Mouse (Mus musculus) neural tube, embryonic 11.5 days (tissue): ENCODE measurements around the gene Gm15517. TPM values are rescaled to one million over a fixed set of nuclear protein-coding genes. Genes with fewer than 3 reads are reported as not detected.
"Not testable (repeated sequence)": the region's sequence is repeated elsewhere in the genome, so short reads cannot be mapped to it uniquely, and the experiment has no call there.

Experiments
- ATAC-seq: fragments of 200-750 bp; cut with Nextera tagmentation; 2 replicates; pipeline ENCODE4 v1.8.0; 2017; ENCODE audit warnings: moderate number of reproducible peaks, mild to moderate bottlenecking, moderate TSS enrichment, moderate library complexity; ENCODE audit not compliant: insufficient read depth, low FRiP score, low TSS enrichment
- DNase-seq: peaks from one replicate; pipeline ENCODE4 v3.0.0-alpha.2; 2015; ENCODE audit warnings: low spot score
- H3K27ac ChIP-seq: fragments of 300-500 bp; sonication (generic); 2 replicates; pipeline ENCODE4 v1.5.1; 2014; ENCODE audit warnings: low read depth, mild to moderate bottlenecking, low read length
- H3K27me3 ChIP-seq: fragments of 300-500 bp; sonication (generic); 2 replicates; pipeline ENCODE4 v1.6.1; 2014; ENCODE audit warnings: mild to moderate bottlenecking, low read length, mixed read lengths; ENCODE audit not compliant: control insufficient read depth, insufficient read depth
- H3K36me3 ChIP-seq: fragments of 300-500 bp; sonication (generic); 2 replicates; pipeline ENCODE4 v1.6.1; 2014; ENCODE audit warnings: mild to moderate bottlenecking, low read length, moderate library complexity, mixed read lengths; ENCODE audit not compliant: control insufficient read depth, insufficient read depth
- H3K4me1 ChIP-seq: fragments of 300-500 bp; sonication (generic); 2 replicates; pipeline ENCODE4 v1.6.1; 2014; ENCODE audit warnings: low read length, mixed read lengths; ENCODE audit not compliant: control insufficient read depth, insufficient read depth
- H3K4me2 ChIP-seq: fragments of 300-500 bp; sonication (generic); 2 replicates; pipeline ENCODE4 v1.6.1; 2014; ENCODE audit warnings: low read depth, mild to moderate bottlenecking, moderate library complexity
- H3K4me3 ChIP-seq: fragments of 300-500 bp; sonication (generic); 2 replicates; pipeline ENCODE4 v1.5.1; 2014; ENCODE audit warnings: low read depth, low read length
- H3K9ac ChIP-seq: fragments of 300-500 bp; sonication (generic); 2 replicates; pipeline ENCODE4 v1.6.1; 2014; ENCODE audit warnings: mild to moderate bottlenecking, low read length
- H3K9me3 ChIP-seq: fragments of 300-500 bp; sonication (generic); 2 replicates; pipeline ENCODE4 v1.6.1; 2016; ENCODE audit warnings: low read length; ENCODE audit not compliant: control insufficient read depth
- WGBS: fragments of 180-500 bp; shearing (Covaris S2); extraction: QIAGEN DNeasy Blood & Tissue Kit; methylation state at CpG from one replicate; pipeline ENCODE4 v1.1.7; 2014; 5-methylcytosine and 5-hydroxymethylcytosine counted together
- polyA plus RNA-seq: library from polyadenylated mRNA; unstranded; fragments of >200 nt; fragmentation: Nextera tagmentation; extraction: Ambion mirVana; gene quantifications from 2 replicates; pipeline ENCODE4 v1.2.1, GENCODE M21; 2014

Gm15517 gene
- polyA plus RNA-seq, 1 experiment from 2014 or later: not detected

GRCm38 (mm10) chr7:44275546-44275945 lies 14.3 kb downstream of the Gm15517 start:
- no peaks in the 10 kb centered on the region for H3K4me1 ChIP-seq
- 79% methylated on average over 3 of the region's 3 CpGs for WGBS
- no peaks in the 10 kb centered on the region for H3K27me3 ChIP-seq
- DNase-seq (no peak), ATAC-seq (no peak)
- no peak overlapping the region for H3K4me2 ChIP-seq
- no peaks in the 10 kb centered on the region for H3K36me3 ChIP-seq
- H3K4me3 ChIP-seq: no peak overlapping the region
- no peaks in the 10 kb centered on the region for H3K9me3 ChIP-seq
- no peak overlapping the region for H3K27ac ChIP-seq
- H3K9ac ChIP-seq: no peak overlapping the region

- Histone ChIP-seq H3K4me1 (no peaks in the 10 kb centered on the region), H3K9me3 (no peaks in the 10 kb centered on the region), H3K27me3 (no peaks in the 10 kb centered on the region), H3K4me2 (no peak overlapping the region), H3K9ac (no peak overlapping the region), H3K27ac (no peak overlapping the region), H3K36me3 (no peaks in the 10 kb centered on the region), H3K4me3 (no peak overlapping the region)
- WGBS: 65% methylated on average over 8 of the region's 10 CpGs
- no peak for DNase-seq
- no peak for ATAC-seq
Observed at GRCm38 (mm10) chr7:44276461-44277249, 15.4 kb downstream of the Gm15517 start.

GRCm38 (mm10) chr7:44277250-44277622 lies 16.0 kb downstream of the Gm15517 start:
- no peaks in the 10 kb centered on the region for H3K4me1 ChIP-seq
- 52% methylated on average over 2 of the region's 2 CpGs for WGBS
- no peak for DNase-seq

GRCm38 (mm10) chr7:44280959-44281358 lies 19.7 kb downstream of the Gm15517 start:
- DNase-seq: no peak
- WGBS: 74% methylated on average over 1 of the region's 1 CpGs

More at GRCm38 (mm10) chr7:44277250-44277622, 16.0 kb downstream of the Gm15517 start:
- Histone ChIP-seq H3K27me3 (no peaks in the 10 kb centered on the region), H3K9ac (no peak overlapping the region), H3K36me3 (no peaks in the 10 kb centered on the region), H3K4me3 (no peak overlapping the region), H3K9me3 (no peaks in the 10 kb centered on the region), H3K4me2 (no peak overlapping the region), H3K27ac (no peak overlapping the region)
- no peak for ATAC-seq

GRCm38 (mm10) chr7:44281586-44281985 lies 20.3 kb downstream of the Gm15517 start:
- H3K4me2 ChIP-seq: no peak overlapping the region

More at GRCm38 (mm10) chr7:44280959-44281358, 19.7 kb downstream of the Gm15517 start:
- no peak overlapping the region for H3K4me2 ChIP-seq
- H3K9ac ChIP-seq: no peak overlapping the region
- no peak for ATAC-seq
- H3K27ac ChIP-seq: no peak overlapping the region
- H3K4me1 ChIP-seq: no peaks in the 10 kb centered on the region
- no peaks in the 10 kb centered on the region for H3K27me3 ChIP-seq
- H3K36me3 ChIP-seq: no peaks in the 10 kb centered on the region
- H3K4me3 ChIP-seq: no peak overlapping the region
- H3K9me3 ChIP-seq: no peaks in the 10 kb centered on the region

GRCm38 (mm10) chr7:44287760-44288159 lies 26.5 kb downstream of the Gm15517 start:
- Histone ChIP-seq H3K4me1 (no peaks in the 10 kb centered on the region), H3K36me3 (no peaks in the 10 kb centered on the region), H3K9me3 (no peaks in the 10 kb centered on the region), H3K27me3 (no peaks in the 10 kb centered on the region), H3K9ac (no peak overlapping the region), H3K4me3 (no peak overlapping the region), H3K27ac (no peak overlapping the region), H3K4me2 (no peak overlapping the region)
- ATAC-seq (no peak), DNase-seq (no peak)
- WGBS: 79% methylated on average over 7 of the region's 7 CpGs

More at GRCm38 (mm10) chr7:44281586-44281985, 20.3 kb downstream of the Gm15517 start:
- Histone ChIP-seq H3K4me1 (no peaks in the 10 kb centered on the region), H3K27ac (no peak overlapping the region), H3K4me3 (no peak overlapping the region), H3K9me3 (no peaks in the 10 kb centered on the region), H3K36me3 (no peaks in the 10 kb centered on the region), H3K9ac (no peak overlapping the region), H3K27me3 (no peaks in the 10 kb centered on the region)
- DNase-seq (no peak), ATAC-seq (no peak)
- 77% methylated on average over 7 of the region's 7 CpGs for WGBS

- no peak overlapping the region for H3K4me2 ChIP-seq
- no peak overlapping the region for H3K4me3 ChIP-seq
- no peaks in the 10 kb centered on the region for H3K27me3 ChIP-seq
- WGBS: 82% methylated on average over 4 of the region's 4 CpGs
- ATAC-seq (no peak), DNase-seq (no peak)
- H3K9me3 ChIP-seq: no peaks in the 10 kb centered on the region
- H3K36me3 ChIP-seq: no peaks in the 10 kb centered on the region
- no peak overlapping the region for H3K27ac ChIP-seq
- no peaks in the 10 kb centered on the region for H3K4me1 ChIP-seq
- no peak overlapping the region for H3K9ac ChIP-seq
Observed at GRCm38 (mm10) chr7:44290986-44291385, 29.7 kb downstream of the Gm15517 start.

- ATAC-seq: no peak
- Histone ChIP-seq H3K4me3 (no peak overlapping the region), H3K9me3 (no peaks in the 10 kb centered on the region), H3K27ac (no peak overlapping the region), H3K9ac (no peak overlapping the region), H3K4me1 (no peaks in the 10 kb centered on the region), H3K36me3 (no peaks in the 10 kb centered on the region), H3K4me2 (no peak overlapping the region), H3K27me3 (no peaks in the 10 kb centered on the region)
- no peak for DNase-seq
- 54% methylated on average over 4 of the region's 4 CpGs for WGBS
Observed at GRCm38 (mm10) chr7:44291418-44291817, 30.2 kb downstream of the Gm15517 start.

GRCm38 (mm10) chr7:44297501-44297900 lies 36.3 kb downstream of the Gm15517 start:
- not testable (repeated sequence) for H3K4me3 ChIP-seq, ATAC-seq, H3K27me3 ChIP-seq, H3K36me3 ChIP-seq, H3K9ac ChIP-seq, DNase-seq, H3K4me1 ChIP-seq, H3K4me2 ChIP-seq, H3K27ac ChIP-seq, H3K9me3 ChIP-seq
- 82% methylated on average over 2 of the region's 2 CpGs for WGBS
